Mouse (Mus musculus): Measurements from ENCODE around the gene Syngr3. TPM values are rescaled to one million over a fixed set of nuclear protein-coding genes. Genes with fewer than 3 reads are reported as not detected.

Syngr3 gene
- total and polyA plus RNA-seq, 3 experiments, result 0.32 to 3.9 (median 0.33) TPM

DNA sequence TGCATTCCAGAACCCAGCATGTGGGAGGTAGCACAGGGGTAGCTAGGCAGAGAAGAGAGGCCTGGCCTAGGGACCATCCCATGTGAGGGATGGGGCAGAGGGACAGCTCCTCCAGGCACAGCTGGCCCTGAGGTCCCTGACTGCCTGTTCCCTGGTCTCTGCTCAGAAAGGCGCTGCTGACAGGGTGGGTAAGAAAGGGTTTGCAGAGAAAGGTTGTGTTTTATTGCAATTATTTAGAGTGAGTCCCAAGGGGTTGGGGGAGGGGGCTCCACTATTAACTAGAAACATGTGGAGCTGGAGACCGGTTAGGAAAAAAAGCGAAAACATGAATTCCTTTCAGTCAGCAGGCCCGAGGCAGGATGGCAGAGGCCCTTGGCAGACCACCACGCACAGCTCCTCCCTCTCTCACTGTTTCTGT lies 50.2 kb downstream of the Syngr3 start:
- dilution Hi-C loops (cut with MboI; ENCODE audit: extremely low pct_ligation_motif_present, extremely low pct_unique_long_range_greater_than_20kb, low sequenced_read_pairs), result no loop called here
- H3K79me2 ChIP-seq (replicated peaks; ENCODE audit: control insufficient read depth, extremely low read depth, insufficient read depth, poor library complexity, severe bottlenecking), result no peaks in the 10 kb centered on the region
- H3K9me3 ChIP-seq (replicated peaks; ENCODE audit: low read length), result no peaks in the 10 kb centered on the region
- H3K27me3 ChIP-seq (replicated peaks), result no peaks in the 10 kb centered on the region
- H3K4me2 ChIP-seq (ENCODE audit: insufficient read depth, low read depth, poor library complexity, severe bottlenecking), result no peak overlapping the region
- H3K27ac ChIP-seq (ENCODE audit: insufficient read depth, low read depth), result no peak overlapping the region
- H3K4me3 ChIP-seq (replicated peaks in 1 of 3; ENCODE audit: low read depth in 2 of 3, low read length in 2 of 3, poor library complexity in 1 of 3), result no peak overlapping the region
- H3K36me3 ChIP-seq (replicated peaks in 1 of 2; ENCODE audit: control insufficient read depth in 1 of 2, insufficient read depth in 1 of 2, low read length in 1 of 2), result peaks cover 0 to 52% of the 10 kb centered on the region in 2 experiments
- no peak overlapping the region for H3K9ac ChIP-seq (ENCODE audit: insufficient read depth, low read depth)
- no peak for DNase-seq (ENCODE audit: extremely low read depth)
- H3K4me1 ChIP-seq (ENCODE audit: control insufficient read depth in 1 of 2, insufficient read depth in 2 of 2), result peaks cover 0 to 48% of the 10 kb centered on the region in 2 experiments; a peak in 2 of 4 replicates
- TF ChIP-seq NRF1 (IDR thresholded peaks at IDR 0.05; ENCODE audit: low read depth, low read length) (no peak), ETS1 (conservative IDR thresholded peaks at IDR 0.05; ENCODE audit: low read depth, low read length) (no peak)
- in situ Hi-C loops (cut with MboI; ENCODE audit: low pct_ligation_motif_present, low pct_unique_long_range_greater_than_20kb, low sequenced_read_pairs), result no loop called here

DNA sequence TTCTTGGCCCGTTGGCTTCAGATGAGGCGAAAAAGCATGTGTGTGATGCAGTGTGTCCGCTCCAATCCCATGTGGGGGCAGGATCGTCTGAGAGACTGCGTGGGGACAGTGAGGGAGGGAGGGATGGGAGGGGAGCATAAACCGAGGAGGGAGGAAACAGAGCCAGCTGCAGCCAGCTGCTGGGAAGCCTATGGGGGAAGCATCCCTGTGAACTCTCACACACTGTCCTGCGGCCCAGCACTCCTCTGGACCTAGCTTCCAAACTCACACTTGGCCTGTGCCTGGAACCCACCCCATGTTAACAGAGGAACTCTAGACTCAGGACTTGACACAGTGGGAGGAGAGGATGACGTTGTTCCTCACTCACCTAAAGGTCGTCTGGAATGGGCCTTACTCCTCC lies 50.9 kb downstream of the Syngr3 start:
- no peaks in the 10 kb centered on the region for H3K27me3 ChIP-seq (replicated peaks)
- H3K4me2 ChIP-seq (ENCODE audit: insufficient read depth, low read depth, poor library complexity, severe bottlenecking), result no peak overlapping the region
- TF ChIP-seq MXI1 (IDR thresholded peaks at IDR 0.05; ENCODE audit: low read depth, low read length), result no peak
- no peak for TF ChIP-seq E2F4 (IDR thresholded peaks at IDR 0.05; ENCODE audit: insufficient replicate concordance, low read depth, low read length)
- TF ChIP-seq CTCF (conservative IDR thresholded peaks at IDR 0.05 in 1 of 2, IDR thresholded peaks at IDR 0.05 in 1 of 2; ENCODE audit: low read depth in 2 of 2, low read length in 2 of 2), result no peak
- no peak for TF ChIP-seq ZNF384 (IDR thresholded peaks at IDR 0.05; ENCODE audit: low read depth, low read length)
- TF ChIP-seq NRF1 (IDR thresholded peaks at IDR 0.05; ENCODE audit: low read depth, low read length), result no peak
- TF ChIP-seq POLR2AphosphoS2 (IDR thresholded peaks at IDR 0.05; ENCODE audit: low read depth, low read length), result no peak
- no peak for TF ChIP-seq JUN (IDR thresholded peaks at IDR 0.05; ENCODE audit: insufficient read depth, low read depth, low read length)
- TF ChIP-seq ZKSCAN1 (IDR thresholded peaks at IDR 0.05; ENCODE audit: borderline replicate concordance, low read depth, low read length), result no peak
- no peak for TF ChIP-seq PAX5 (IDR thresholded peaks at IDR 0.05; ENCODE audit: low read length)
- no peak for TF ChIP-seq UBTF (IDR thresholded peaks at IDR 0.05; ENCODE audit: low read depth, low read length)
- TF ChIP-seq ETS1 (conservative IDR thresholded peaks at IDR 0.05; ENCODE audit: low read depth, low read length), result no peak
- no peak for TF ChIP-seq RCOR1 (conservative IDR thresholded peaks at IDR 0.05; ENCODE audit: low read depth, low read length)
- no peak for TF ChIP-seq EP300 (IDR thresholded peaks at IDR 0.05; ENCODE audit: low read length)
- TF ChIP-seq IRF4 (IDR thresholded peaks at IDR 0.05; ENCODE audit: low read depth, low read length), result no peak
- TF ChIP-seq SMC3 (IDR thresholded peaks at IDR 0.05; ENCODE audit: low read depth, low read length), result no peak
- TF ChIP-seq GABPA (IDR thresholded peaks at IDR 0.05; ENCODE audit: insufficient replicate concordance, low read depth, low read length), result no peak
- no peak for TF ChIP-seq MAX (IDR thresholded peaks at IDR 0.05; ENCODE audit: low read length)
- peaks cover 0 to 59% of the 10 kb centered on the region in 2 experiments for H3K36me3 ChIP-seq (replicated peaks in 1 of 2; ENCODE audit: control insufficient read depth in 1 of 2, insufficient read depth in 1 of 2, low read length in 1 of 2)
- H3K4me1 ChIP-seq (ENCODE audit: control insufficient read depth in 1 of 2, insufficient read depth in 2 of 2), result peaks cover 0 to 48% of the 10 kb centered on the region in 2 experiments; a peak in 2 of 4 replicates
- dilution Hi-C loops (cut with MboI; ENCODE audit: extremely low pct_ligation_motif_present, extremely low pct_unique_long_range_greater_than_20kb, low sequenced_read_pairs) (no loop called here), in situ Hi-C loops (cut with MboI; ENCODE audit: low pct_ligation_motif_present, low pct_unique_long_range_greater_than_20kb, low sequenced_read_pairs) (no loop called here)
- DNase-seq (ENCODE audit: extremely low read depth), result no peak
- no peaks in the 10 kb centered on the region for H3K9me3 ChIP-seq (replicated peaks; ENCODE audit: low read length)
- H3K9ac ChIP-seq (ENCODE audit: insufficient read depth, low read depth), result no peak overlapping the region
- no peaks in the 10 kb centered on the region for H3K79me2 ChIP-seq (replicated peaks; ENCODE audit: control insufficient read depth, extremely low read depth, insufficient read depth, poor library complexity, severe bottlenecking)
- H3K4me3 ChIP-seq (replicated peaks in 1 of 3; ENCODE audit: low read depth in 2 of 3, low read length in 2 of 3, poor library complexity in 1 of 3), result no peak overlapping the region
- H3K27ac ChIP-seq (ENCODE audit: insufficient read depth, low read depth), result no peak overlapping the region
